Mouse (Mus musculus): Measurements from ENCODE around the gene Glis2. TPM values are rescaled to one million over a fixed set of nuclear protein-coding genes. Genes with fewer than 3 reads are reported as not detected.
"Not testable (repeated sequence)": the region's sequence is repeated elsewhere in the genome, so short reads cannot be mapped to it uniquely, and the experiment has no call there.

Glis2 gene
- polyA plus RNA-seq, 1 experiment from 2014 or later: 19.4 TPM

DNA sequence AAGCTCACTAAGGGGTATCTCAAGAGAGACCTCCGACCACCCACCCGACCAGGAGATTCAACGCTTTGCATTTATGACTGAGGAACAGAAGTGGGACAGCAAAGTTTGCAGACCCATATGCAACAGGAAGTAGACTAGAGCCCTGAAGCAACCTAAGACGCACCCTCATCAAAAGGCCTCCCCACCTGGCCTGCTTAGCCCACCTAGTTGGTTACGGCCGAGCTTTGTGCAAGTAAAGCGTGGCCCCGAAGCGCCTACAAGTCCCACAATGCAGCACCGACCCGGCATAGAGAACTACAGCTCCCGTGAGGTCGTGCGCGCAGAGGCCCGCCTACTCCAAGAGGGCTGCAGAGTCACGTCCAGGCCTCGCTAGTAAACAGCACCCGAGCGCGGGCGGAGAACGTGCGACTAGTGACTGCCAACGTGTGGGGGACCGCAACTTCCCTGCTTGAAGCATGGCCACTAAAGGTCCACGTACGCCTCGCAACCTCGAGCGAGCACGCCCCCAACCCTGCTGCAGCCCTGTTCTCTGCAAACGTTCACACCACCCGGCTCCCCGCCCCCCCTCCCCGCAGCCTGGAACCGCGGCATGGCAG is 36.0 kb upstream of the Glis2 start:
- Histone ChIP-seq H3K36me3 (ENCODE audit: poor library complexity, severe bottlenecking) (no peaks in the 10 kb centered on the region), H3K27ac (peak overlapping the region; percentile 92), H3K9ac (peak overlapping the region; percentile 75), H3K4me3 (peak overlapping the region; percentile 73), H3K4me2 (peak overlapping the region; percentile 89), H3K9me3 (replicated peaks) (no peaks in the 10 kb centered on the region), H3K27me3 (no peaks in the 10 kb centered on the region), H3K4me1 (peaks cover 23% of the 10 kb centered on the region)
- peak; percentile 95 for ATAC-seq
- under 1% methylated on average over 35 of the region's 38 CpGs for WGBS

DNA sequence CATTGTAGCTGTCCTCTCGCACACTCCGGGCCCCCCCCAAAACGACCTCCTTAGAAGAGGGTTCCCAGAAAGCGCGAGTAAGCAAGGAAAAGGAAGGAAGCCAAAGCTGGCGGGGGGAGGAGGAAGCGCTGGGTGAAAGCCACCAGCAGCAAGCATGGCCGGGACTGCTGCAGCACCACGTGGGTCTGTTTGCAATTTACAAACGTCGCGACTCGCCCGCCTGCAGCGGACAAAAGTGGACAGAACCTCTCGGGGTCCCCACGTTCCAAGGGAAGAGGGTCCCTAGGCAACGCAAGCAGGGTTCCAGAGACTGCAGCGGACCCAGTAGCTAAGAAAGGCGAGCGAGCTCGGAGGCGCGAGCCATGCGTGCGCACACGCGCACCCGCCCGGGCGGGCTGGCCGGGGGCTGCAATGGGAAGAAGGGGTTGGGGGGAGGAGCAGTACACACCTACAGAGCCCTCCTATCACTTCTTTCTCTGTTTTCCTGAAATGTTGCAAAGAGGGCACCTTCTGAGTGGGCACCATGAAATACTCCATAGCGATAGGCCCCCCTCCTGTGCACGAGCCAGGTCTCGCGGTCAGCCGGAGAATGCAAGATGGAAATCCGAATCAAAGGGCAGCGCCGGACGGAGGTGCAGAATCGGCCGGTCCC is 35.4 kb upstream of the Glis2 start:
- H3K27ac ChIP-seq: peak overlapping the region; percentile 92
- H3K27me3 ChIP-seq: 0 out of 2 replicates have a peak, but pooled peaks cover 2% of the 10 kb centered on the region
- peak overlapping the region; percentile 73 for H3K4me3 ChIP-seq
- no peaks in the 10 kb centered on the region for H3K36me3 ChIP-seq (ENCODE audit: poor library complexity, severe bottlenecking)
- WGBS: 0% methylated on average over 43 of the region's 43 CpGs
- H3K4me1 ChIP-seq: peaks cover 21% of the 10 kb centered on the region
- peak overlapping the region; percentile 89 for H3K4me2 ChIP-seq
- peak; percentile 37 for ATAC-seq
- peak overlapping the region; percentile 75 for H3K9ac ChIP-seq
- no peaks in the 10 kb centered on the region for H3K9me3 ChIP-seq (replicated peaks)

DNA sequence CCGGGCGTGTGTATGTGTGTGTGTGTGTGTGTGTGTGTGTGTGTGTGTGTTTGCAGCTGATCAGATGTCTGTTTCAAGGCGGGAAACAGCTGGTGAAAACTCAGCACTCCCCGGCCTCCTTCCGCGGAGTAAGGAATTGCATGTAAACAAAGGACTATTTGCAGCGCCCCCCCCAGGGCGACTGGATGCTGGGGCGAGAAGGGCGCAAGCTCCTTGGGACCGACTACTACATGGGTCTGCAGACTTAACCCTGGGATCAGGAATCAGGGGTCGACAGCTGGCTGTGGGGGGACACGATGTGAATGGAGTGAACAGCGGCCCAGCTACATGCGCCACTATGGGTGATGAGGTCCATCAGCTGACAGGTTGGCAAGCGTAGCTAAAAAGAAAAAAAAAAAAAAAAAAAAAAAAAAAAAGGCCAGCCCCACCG is 34.8 kb upstream of the Glis2 start, which contains the start of gene Tfap4:
Gene Tfap4, minus strand, starts transcription at position 140 of the 430 bp plus-strand sequence.
- peaks cover 21% of the 10 kb centered on the region for H3K4me1 ChIP-seq
- H3K27me3 ChIP-seq: 0 out of 2 replicates have a peak, but pooled peaks cover 2% of the 10 kb centered on the region
- no peaks in the 10 kb centered on the region for H3K9me3 ChIP-seq (replicated peaks)
- peak within 1 kb of the TSS; percentile 89 for H3K4me2 ChIP-seq
- peak within 1 kb of the TSS; percentile 92 for H3K27ac ChIP-seq
- no peaks in the 10 kb centered on the region for H3K36me3 ChIP-seq (ENCODE audit: poor library complexity, severe bottlenecking)
- ATAC-seq: peak; percentile 31
- WGBS: 1% methylated on average over 16 of the region's 17 CpGs
- peak within 1 kb of the TSS; percentile 75 for H3K9ac ChIP-seq
- H3K4me3 ChIP-seq: peak within 1 kb of the TSS; percentile 73

DNA sequence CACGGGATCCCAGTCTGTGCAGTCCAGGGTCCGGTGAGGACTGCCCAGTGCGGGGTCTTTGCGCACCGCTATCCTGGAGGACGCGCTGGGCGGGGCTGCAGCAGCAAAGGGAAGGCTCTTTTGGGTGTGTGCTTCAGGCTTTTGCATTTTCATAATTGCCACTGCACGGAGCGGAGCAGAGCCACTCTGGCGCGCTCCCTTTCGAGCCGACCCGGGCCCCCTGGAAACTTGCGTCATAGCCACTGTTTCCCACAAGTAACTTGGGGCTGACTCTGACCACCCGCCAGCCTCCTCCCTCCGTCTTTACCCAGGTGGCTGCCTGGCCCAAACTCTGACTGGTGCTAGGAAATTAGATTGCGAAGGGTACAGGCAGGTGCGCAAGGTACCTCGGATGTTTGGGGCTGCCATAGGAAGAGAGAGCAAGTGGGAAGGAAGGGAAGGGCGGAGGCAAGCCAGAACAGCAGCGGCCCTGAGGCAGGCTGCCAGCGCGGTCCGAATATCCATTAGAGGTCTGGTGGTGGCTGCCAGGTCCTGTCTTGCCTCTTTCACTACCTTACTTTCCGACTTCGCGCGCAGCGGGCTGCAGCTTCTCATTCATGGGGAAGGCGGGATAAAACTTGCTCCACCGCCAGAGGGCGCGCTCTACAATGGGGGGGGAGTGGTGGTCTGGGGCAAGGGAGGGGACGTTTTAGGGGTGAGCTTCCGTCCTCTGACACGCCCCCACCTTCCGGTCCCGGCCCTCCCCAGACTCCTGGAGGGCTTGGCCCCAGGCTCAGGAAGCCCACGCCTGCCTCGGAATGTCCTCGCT is 34.2 kb upstream of the Glis2 start:
- Histone ChIP-seq H3K4me3 (peak overlapping the region; percentile 73), H3K4me2 (peak overlapping the region; percentile 89), H3K4me1 (peaks cover 21% of the 10 kb centered on the region), H3K27ac (peak overlapping the region; percentile 92), H3K9ac (peak overlapping the region; percentile 75), H3K27me3 (0 out of 2 replicates have a peak, but pooled peaks cover 2% of the 10 kb centered on the region), H3K36me3 (ENCODE audit: poor library complexity, severe bottlenecking) (no peaks in the 10 kb centered on the region), H3K9me3 (replicated peaks) (no peaks in the 10 kb centered on the region)
- peak; percentile 13 for ATAC-seq
- WGBS: 1% methylated on average over 43 of the region's 43 CpGs

DNA sequence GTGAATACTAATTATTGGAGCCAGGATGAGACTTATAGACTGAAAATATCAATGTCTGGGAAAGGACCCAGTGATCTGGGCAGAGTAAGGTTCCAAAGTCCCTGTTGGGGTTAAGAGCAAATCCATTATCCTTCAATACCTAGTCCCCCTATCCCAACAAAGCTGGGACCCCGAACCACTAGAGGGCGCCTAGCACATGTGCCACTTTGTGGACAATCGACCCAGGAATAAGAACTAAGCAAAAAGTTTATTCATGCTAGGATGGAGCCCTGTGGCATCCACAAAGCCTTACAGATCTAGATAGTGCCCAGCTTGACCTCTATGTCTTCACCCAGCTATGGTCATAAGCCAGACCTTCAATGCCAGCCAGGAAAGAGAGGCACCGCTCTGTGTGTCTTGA is 26.6 kb upstream of the Glis2 start:
- Histone ChIP-seq H3K27me3 (0 out of 2 replicates have a peak, but pooled peaks cover 2% of the 10 kb centered on the region), H3K4me3 (no peak overlapping the region), H3K4me2 (no peak overlapping the region), H3K9me3 (replicated peaks) (no peaks in the 10 kb centered on the region), H3K27ac (no peak overlapping the region), H3K9ac (no peak overlapping the region), H3K36me3 (ENCODE audit: poor library complexity, severe bottlenecking) (no peaks in the 10 kb centered on the region), H3K4me1 (0 out of 2 replicates have a peak, but pooled peaks cover 6% of the 10 kb centered on the region)
- WGBS: 18% methylated on average over 4 of the region's 4 CpGs
- ATAC-seq: peak; percentile 48

DNA sequence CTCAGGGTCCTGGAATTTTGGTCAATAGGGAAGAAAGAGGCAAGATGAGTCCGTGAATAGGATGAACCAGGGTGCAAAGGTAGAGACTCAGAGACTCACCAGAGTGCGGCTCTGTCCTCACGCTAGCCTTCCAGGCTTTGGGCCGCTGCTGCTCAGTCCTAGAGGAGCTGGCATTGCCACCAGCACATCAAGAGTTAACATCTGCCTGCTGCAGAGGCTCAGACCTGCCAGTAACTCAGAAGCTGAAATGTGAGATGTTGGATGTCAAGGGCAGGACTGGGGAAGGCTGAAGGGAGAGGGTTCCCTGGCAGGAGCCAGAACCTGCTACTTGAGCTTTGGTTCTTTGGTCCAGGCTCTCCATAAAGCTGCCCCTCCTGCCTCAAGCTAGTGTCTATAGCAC is 23.8 kb upstream of the Glis2 start:
- H3K27me3 ChIP-seq: no peaks in the 10 kb centered on the region
- 64% methylated on average over 4 of the region's 4 CpGs for WGBS
- no peak overlapping the region for H3K4me3 ChIP-seq
- peak overlapping the region; percentile 16; the same call in 1 of the 2 replicates for H3K9ac ChIP-seq
- H3K9me3 ChIP-seq (replicated peaks): no peaks in the 10 kb centered on the region
- no peak overlapping the region for H3K4me2 ChIP-seq
- H3K27ac ChIP-seq: no peak overlapping the region
- H3K4me1 ChIP-seq: 0 out of 2 replicates have a peak, but pooled peaks cover 6% of the 10 kb centered on the region
- ATAC-seq: no peak
- H3K36me3 ChIP-seq (ENCODE audit: poor library complexity, severe bottlenecking): no peaks in the 10 kb centered on the region

DNA sequence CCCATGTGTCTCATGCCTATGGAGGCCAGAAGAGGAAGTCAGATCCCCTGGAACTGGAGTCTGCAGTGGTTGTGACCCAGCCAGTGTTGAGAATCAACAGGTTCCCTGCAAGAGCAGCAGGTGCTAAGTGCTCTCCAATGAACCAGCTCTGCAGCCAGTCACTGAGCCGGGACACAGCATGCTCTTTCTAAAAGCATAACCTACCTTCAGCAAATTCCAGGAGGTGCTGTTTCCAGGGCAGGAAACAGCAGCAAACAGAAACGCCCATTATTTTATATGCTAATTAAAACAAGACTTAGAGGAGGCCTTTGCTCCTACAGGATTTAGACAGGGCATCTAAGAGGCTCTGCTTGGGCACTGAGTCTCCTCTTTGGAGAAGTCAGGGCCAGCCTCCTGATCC is 18.5 kb upstream of the Glis2 start:
- ATAC-seq: no peak
- Histone ChIP-seq H3K4me1 (0 out of 2 replicates have a peak, but pooled peaks cover 2% of the 10 kb centered on the region), H3K27me3 (no peaks in the 10 kb centered on the region), H3K27ac (no peak overlapping the region), H3K4me3 (no peak overlapping the region), H3K4me2 (no peak overlapping the region), H3K9me3 (replicated peaks) (no peaks in the 10 kb centered on the region), H3K9ac (no peak overlapping the region), H3K36me3 (ENCODE audit: poor library complexity, severe bottlenecking) (no peaks in the 10 kb centered on the region)
- WGBS: 38% methylated on average over 2 of the region's 2 CpGs

DNA sequence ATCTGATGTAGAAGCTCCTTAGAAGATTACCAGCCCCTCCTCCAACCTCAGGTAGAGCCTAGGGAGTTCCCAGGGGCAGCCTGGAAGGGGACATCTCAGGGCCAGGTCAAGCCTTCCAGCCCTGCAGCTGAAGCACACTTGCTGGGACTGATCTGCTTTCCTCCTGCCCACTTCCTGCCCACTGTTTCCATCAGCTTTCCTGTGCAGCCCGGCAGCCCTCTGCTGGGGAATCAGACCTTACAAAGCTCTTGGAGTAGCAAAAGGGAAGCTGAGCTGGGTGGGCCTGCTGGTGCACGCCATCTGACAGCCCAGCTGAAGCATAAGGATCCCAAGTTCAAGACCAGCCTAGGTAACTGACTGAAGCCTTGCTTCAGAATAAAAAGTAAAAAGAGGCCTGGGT is 17.6 kb upstream of the Glis2 start:
- no peak overlapping the region for H3K4me2 ChIP-seq
- H3K36me3 ChIP-seq (ENCODE audit: poor library complexity, severe bottlenecking): no peaks in the 10 kb centered on the region
- H3K27ac ChIP-seq: no peak overlapping the region
- H3K9me3 ChIP-seq (replicated peaks): no peaks in the 10 kb centered on the region
- 72% methylated on average over 2 of the region's 2 CpGs for WGBS
- ATAC-seq: no peak
- H3K4me1 ChIP-seq: no peaks in the 10 kb centered on the region
- H3K27me3 ChIP-seq: no peaks in the 10 kb centered on the region
- H3K9ac ChIP-seq: no peak overlapping the region
- H3K4me3 ChIP-seq: no peak overlapping the region

DNA sequence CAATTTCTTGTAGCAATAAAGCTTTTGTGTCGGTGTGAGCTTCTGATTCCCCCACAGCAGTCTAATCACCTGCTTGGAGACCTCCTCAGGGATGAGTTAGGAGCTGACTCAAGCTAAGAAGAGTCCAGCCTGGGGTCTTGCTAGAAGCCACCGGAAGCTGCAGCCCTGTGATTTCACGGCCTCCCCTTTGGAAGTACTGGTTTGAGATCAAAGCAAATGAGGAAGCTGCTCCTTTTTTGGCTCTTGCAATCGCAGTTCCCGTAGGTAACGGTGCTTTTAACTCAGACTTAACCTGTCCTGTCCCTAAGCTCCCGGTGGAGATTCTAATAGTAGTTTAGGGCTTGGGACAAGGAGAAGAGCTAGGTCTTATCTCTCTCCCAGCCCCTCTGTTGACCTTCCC is 15.9 kb upstream of the Glis2 start:
- H3K4me1 ChIP-seq: no peaks in the 10 kb centered on the region
- WGBS: 80% methylated on average over 7 of the region's 7 CpGs

DNA sequence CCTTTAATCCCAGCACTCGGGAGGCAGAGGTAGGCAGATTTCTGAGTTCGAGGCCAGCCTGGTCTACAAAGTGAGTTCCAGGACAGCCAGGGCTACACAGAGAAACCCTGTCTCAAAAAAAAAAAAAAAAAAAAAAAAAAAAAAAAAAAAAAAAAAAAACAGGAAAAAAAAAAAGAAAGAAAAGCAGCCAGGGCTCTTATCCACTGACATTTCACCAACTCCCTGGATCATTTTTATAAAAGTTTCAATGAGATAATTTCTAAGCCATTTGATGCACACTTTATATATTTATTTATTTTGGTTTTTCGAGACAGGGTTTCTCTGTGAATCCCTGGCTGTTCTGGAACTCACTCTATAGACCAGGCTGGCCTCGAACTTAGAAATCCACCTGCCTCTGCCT is 13.3 kb upstream of the Glis2 start:
- H3K4me2 ChIP-seq; H3K9me3 ChIP-seq (replicated peaks); H3K27me3 ChIP-seq; H3K27ac ChIP-seq; ATAC-seq; H3K4me1 ChIP-seq; H3K36me3 ChIP-seq (ENCODE audit: poor library complexity, severe bottlenecking); H3K9ac ChIP-seq; H3K4me3 ChIP-seq: not testable (repeated sequence)
- 87% methylated on average over 4 of the region's 4 CpGs for WGBS

More for the DNA sequence above, 15.9 kb upstream of the Glis2 start:
- no peaks in the 10 kb centered on the region for H3K36me3 ChIP-seq (ENCODE audit: poor library complexity, severe bottlenecking)
- no peaks in the 10 kb centered on the region for H3K27me3 ChIP-seq
- no peak overlapping the region for H3K9ac ChIP-seq
- no peak overlapping the region for H3K27ac ChIP-seq
- H3K4me3 ChIP-seq: no peak overlapping the region
- H3K9me3 ChIP-seq (replicated peaks): no peaks in the 10 kb centered on the region
- no peak overlapping the region for H3K4me2 ChIP-seq
- no peak for ATAC-seq

DNA sequence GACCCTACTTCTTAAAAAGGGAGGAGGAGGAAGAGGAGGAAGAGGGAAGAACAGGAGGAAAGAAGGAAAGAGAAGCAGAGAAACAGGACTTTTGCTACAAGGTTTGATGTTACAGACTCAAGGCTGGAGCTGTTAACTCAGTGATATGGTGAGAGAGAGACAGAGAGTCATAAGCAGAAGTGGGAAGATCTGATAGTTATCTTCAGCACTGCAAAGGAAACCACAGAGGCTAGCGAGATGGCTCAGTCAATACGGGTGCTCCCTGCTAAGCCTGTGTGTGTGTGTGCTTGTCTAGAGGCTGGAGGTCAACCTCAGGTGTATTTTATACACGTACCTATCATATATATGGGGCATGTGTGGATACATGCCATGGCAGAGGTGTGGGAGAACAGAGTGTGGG is 10.7 kb upstream of the Glis2 start:
- no peak overlapping the region for H3K9ac ChIP-seq
- WGBS: 92% methylated on average over 3 of the region's 3 CpGs
- no peaks in the 10 kb centered on the region for H3K9me3 ChIP-seq (replicated peaks)
- no peak for ATAC-seq
- no peaks in the 10 kb centered on the region for H3K27me3 ChIP-seq
- no peak overlapping the region for H3K4me3 ChIP-seq
- H3K36me3 ChIP-seq (ENCODE audit: poor library complexity, severe bottlenecking): no peaks in the 10 kb centered on the region
- H3K27ac ChIP-seq: no peak overlapping the region
- H3K4me2 ChIP-seq: no peak overlapping the region
- peaks cover 16% of the 10 kb centered on the region; the same call in 1 of the 2 replicates for H3K4me1 ChIP-seq

DNA sequence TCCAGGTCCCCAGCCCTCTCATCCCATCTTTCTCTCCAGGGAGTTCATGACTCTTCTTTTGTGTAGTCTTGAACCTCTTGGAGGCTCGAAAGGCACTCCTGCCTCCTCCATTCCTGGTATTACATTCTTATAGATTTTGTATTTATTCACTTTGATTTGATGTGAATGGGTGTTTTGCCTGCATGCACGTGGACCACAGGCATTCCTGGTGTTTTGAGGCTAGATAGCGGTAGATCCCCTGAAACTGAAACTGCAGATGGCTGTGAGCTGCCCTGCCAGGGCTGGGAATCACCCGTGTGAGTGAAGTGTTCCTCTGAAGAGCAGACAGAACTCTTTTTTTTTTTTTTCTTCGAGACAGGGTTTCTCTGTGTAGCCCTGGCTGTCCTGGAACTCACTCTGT is 10.1 kb upstream of the Glis2 start:
- Histone ChIP-seq H3K36me3 (ENCODE audit: poor library complexity, severe bottlenecking) (no peaks in the 10 kb centered on the region), H3K9ac (no peak overlapping the region), H3K4me1 (peaks cover 16% of the 10 kb centered on the region; the same call in 1 of the 2 replicates), H3K27me3 (no peaks in the 10 kb centered on the region), H3K4me2 (no peak overlapping the region), H3K4me3 (no peak overlapping the region), H3K9me3 (replicated peaks) (no peaks in the 10 kb centered on the region), H3K27ac (no peak overlapping the region)
- no peak for ATAC-seq
- WGBS: 72% methylated on average over 5 of the region's 5 CpGs

Data from forebrain, embryonic 13.5 days (tissue).